Mouse (Mus musculus): ENCODE results near the gene Upf1. TPM values are rescaled to one million over a fixed set of nuclear protein-coding genes. Genes with fewer than 3 reads are reported as not detected.
A peak's percentile ranks its signal among the peaks of the same experiment; 100 is the strongest.

Gene Upf1
- polyA plus RNA-seq, 1 experiment from 2014 or later, result 10.4 TPM

GRCm38 (mm10) chr8:70361484-70362032, 8.5 kb upstream of the Upf1 start:
- TF ChIP-seq CTCF (IDR thresholded peaks at IDR 0.05) (no peak), EP300 (IDR thresholded peaks at IDR 0.05) (no peak)
- H3K4me2 ChIP-seq (replicated peaks; ENCODE audit: low read depth, low read length), result no peak overlapping the region
- no peaks in the 10 kb centered on the region for H3K4me1 ChIP-seq (ENCODE audit: insufficient read depth, low read depth, low read length)
- H3K27me3 ChIP-seq (replicated peaks; ENCODE audit: insufficient read depth, low read length), result no peaks in the 10 kb centered on the region
- H3K27ac ChIP-seq (ENCODE audit: low read length), result no peak overlapping the region
- H3K4me3 ChIP-seq (ENCODE audit: low read depth, low read length), result no peak overlapping the region
- WGBS, result 69% methylated on average over 10 of the region's 10 CpGs
- ATAC-seq (no peak), DNase-seq (ENCODE audit: low spot score) (no peak)
- H3K9ac ChIP-seq (replicated peaks; ENCODE audit: low read depth), result no peak overlapping the region
- no peaks in the 10 kb centered on the region for H3K36me3 ChIP-seq (ENCODE audit: insufficient read depth, low read length)
- no peaks in the 10 kb centered on the region for H3K9me3 ChIP-seq (ENCODE audit: low read length)

GRCm38 (mm10) chr8:70360769-70361168, 7.7 kb upstream of the Upf1 start:
- no peaks in the 10 kb centered on the region for H3K9me3 ChIP-seq (ENCODE audit: low read length)
- no peak overlapping the region for H3K4me3 ChIP-seq (ENCODE audit: low read depth, low read length)
- H3K36me3 ChIP-seq (ENCODE audit: insufficient read depth, low read length), result no peaks in the 10 kb centered on the region
- no peak overlapping the region for H3K4me2 ChIP-seq (replicated peaks; ENCODE audit: low read depth, low read length)
- DNase-seq (ENCODE audit: low spot score) (no peak), ATAC-seq (peak; percentile 11; the same call in 1 of the 2 replicates)
- 50% methylated on average over 4 of the region's 4 CpGs for WGBS
- peak; percentile 56 for TF ChIP-seq CTCF (IDR thresholded peaks at IDR 0.05)
- no peak for TF ChIP-seq EP300 (IDR thresholded peaks at IDR 0.05)
- no peak overlapping the region for H3K9ac ChIP-seq (replicated peaks; ENCODE audit: low read depth)
- H3K27me3 ChIP-seq (replicated peaks; ENCODE audit: insufficient read depth, low read length), result no peaks in the 10 kb centered on the region
- no peak overlapping the region for H3K27ac ChIP-seq (ENCODE audit: low read length)
- H3K4me1 ChIP-seq (ENCODE audit: insufficient read depth, low read depth, low read length), result no peaks in the 10 kb centered on the region

GRCm38 (mm10) chr8:70359411-70359810, 6.3 kb upstream of the Upf1 start:
- no peaks in the 10 kb centered on the region for H3K4me1 ChIP-seq (ENCODE audit: insufficient read depth, low read depth, low read length)
- H3K4me2 ChIP-seq (replicated peaks; ENCODE audit: low read depth, low read length), result no peak overlapping the region
- H3K27ac ChIP-seq (ENCODE audit: low read length), result no peak overlapping the region
- no peak for ATAC-seq
- 11% methylated on average over 3 of the region's 3 CpGs for WGBS
- no peak for TF ChIP-seq EP300 (IDR thresholded peaks at IDR 0.05)
- no peak for TF ChIP-seq CTCF (IDR thresholded peaks at IDR 0.05)
- no peaks in the 10 kb centered on the region for H3K36me3 ChIP-seq (ENCODE audit: insufficient read depth, low read length)
- no peak overlapping the region for H3K9ac ChIP-seq (replicated peaks; ENCODE audit: low read depth)
- no peaks in the 10 kb centered on the region for H3K27me3 ChIP-seq (replicated peaks; ENCODE audit: insufficient read depth, low read length)
- no peak for DNase-seq (ENCODE audit: low spot score)
- H3K9me3 ChIP-seq (ENCODE audit: low read length), result no peaks in the 10 kb centered on the region
- no peak overlapping the region for H3K4me3 ChIP-seq (ENCODE audit: low read depth, low read length)

GRCm38 (mm10) chr8:70356111-70356510, 3.0 kb upstream of the Upf1 start:
- no peaks in the 10 kb centered on the region for H3K27me3 ChIP-seq (replicated peaks; ENCODE audit: insufficient read depth, low read length)
- H3K4me1 ChIP-seq (ENCODE audit: insufficient read depth, low read depth, low read length), result peaks cover 12% of the 10 kb centered on the region; the same call in 1 of the 2 replicates
- 69% methylated on average over 1 of the region's 1 CpGs for WGBS
- no peak for TF ChIP-seq EP300 (IDR thresholded peaks at IDR 0.05)
- no peak for TF ChIP-seq CTCF (IDR thresholded peaks at IDR 0.05)
- DNase-seq (ENCODE audit: low spot score) (no peak), ATAC-seq (no peak)
- no peaks in the 10 kb centered on the region for H3K36me3 ChIP-seq (ENCODE audit: insufficient read depth, low read length)
- H3K27ac ChIP-seq (ENCODE audit: low read length), result no peak overlapping the region
- H3K9ac ChIP-seq (replicated peaks; ENCODE audit: low read depth), result no peak overlapping the region
- H3K4me2 ChIP-seq (replicated peaks; ENCODE audit: low read depth, low read length), result no peak overlapping the region
- H3K4me3 ChIP-seq (ENCODE audit: low read depth, low read length), result no peak overlapping the region
- H3K9me3 ChIP-seq (ENCODE audit: low read length), result no peaks in the 10 kb centered on the region

- 43% methylated on average over 4 of the region's 4 CpGs for WGBS
- H3K9me3 ChIP-seq (ENCODE audit: low read length), result no peaks in the 10 kb centered on the region
- H3K9ac ChIP-seq (replicated peaks; ENCODE audit: low read depth), result no peak overlapping the region
- H3K4me1 ChIP-seq (ENCODE audit: insufficient read depth, low read depth, low read length), result peaks cover 19% of the 10 kb centered on the region; the same call in 1 of the 2 replicates
- peak overlapping the region; percentile 84 for H3K4me2 ChIP-seq (replicated peaks; ENCODE audit: low read depth, low read length)
- TF ChIP-seq CTCF (IDR thresholded peaks at IDR 0.05) (no peak), EP300 (IDR thresholded peaks at IDR 0.05) (no peak)
- no peak for DNase-seq (ENCODE audit: low spot score)
- H3K36me3 ChIP-seq (ENCODE audit: insufficient read depth, low read length), result no peaks in the 10 kb centered on the region
- ATAC-seq, result no peak
- H3K4me3 ChIP-seq (ENCODE audit: low read depth, low read length), result 0 out of 2 replicates have a peak overlapping the region, but pooled peaks have one; percentile 96
- peak overlapping the region; percentile 52; the same call in 1 of the 2 replicates for H3K27ac ChIP-seq (ENCODE audit: low read length)
- no peaks in the 10 kb centered on the region for H3K27me3 ChIP-seq (replicated peaks; ENCODE audit: insufficient read depth, low read length)
Observed at GRCm38 (mm10) chr8:70354004-70354403, 926 bp upstream of the Upf1 start.

- H3K4me3 ChIP-seq (ENCODE audit: low read depth, low read length), result peak overlapping the region; percentile 96
- DNase-seq (ENCODE audit: low spot score), result no peak
- under 1% methylated on average over 57 of the region's 64 CpGs for WGBS
- H3K4me2 ChIP-seq (replicated peaks; ENCODE audit: low read depth, low read length), result peak overlapping the region; percentile 84
- H3K36me3 ChIP-seq (ENCODE audit: insufficient read depth, low read length), result no peaks in the 10 kb centered on the region
- H3K9ac ChIP-seq (replicated peaks; ENCODE audit: low read depth), result peak overlapping the region; percentile 96
- no peaks in the 10 kb centered on the region for H3K27me3 ChIP-seq (replicated peaks; ENCODE audit: insufficient read depth, low read length)
- TF ChIP-seq CTCF (IDR thresholded peaks at IDR 0.05) (no peak), EP300 (IDR thresholded peaks at IDR 0.05) (no peak)
- peak overlapping the region; percentile 93 for H3K27ac ChIP-seq (ENCODE audit: low read length)
- ATAC-seq, result peak; percentile 65
- peaks cover 22% of the 10 kb centered on the region; the same call in 1 of the 2 replicates for H3K4me1 ChIP-seq (ENCODE audit: insufficient read depth, low read depth, low read length)
- H3K9me3 ChIP-seq (ENCODE audit: low read length), result no peaks in the 10 kb centered on the region
Observed at GRCm38 (mm10) chr8:70352657-70353151, 374 bp downstream of the Upf1 start.
